Mouse (Mus musculus): ENCODE results near the gene Kl.

- TF ChIP-seq GATA1 (IDR thresholded peaks at IDR 0.05; ENCODE audit: borderline replicate concordance, low read length) (no peak), FLI1 (IDR thresholded peaks at IDR 0.05; ENCODE audit: low read length) (no peak)
These were observed 68.4 kb downstream of the Kl start for GRCm38 (mm10) chr5:151020831-151021230.

Data from megakaryocyte, embryonic 14.5 days (primary cell).